Mouse (Mus musculus) heart, adult 2 months (tissue): ENCODE measurements around the gene Sdsl.

Experiments used
- CTCF ChIP-seq: fragments of 200-600 bp; IDR thresholded peaks from 2 replicates; pipeline ENCODE4 v1.8.1; 2022; ENCODE audit warnings: antibody characterized with exemption, mild to moderate bottlenecking, moderate library complexity
- EP300 ChIP-seq: fragments of 200-500 bp; IDR thresholded peaks from 2 replicates; pipeline ENCODE4 v1.6.1; 2011; ENCODE audit warnings: low read depth, low read length, control low read depth; ENCODE audit not compliant: insufficient read depth
- POLR2A ChIP-seq: fragments of 200-500 bp; IDR thresholded peaks from 2 replicates; pipeline ENCODE4 v1.6.1; 2011; ENCODE audit warnings: mild to moderate bottlenecking, low read depth, low read length, control low read depth; ENCODE audit not compliant: insufficient read depth

DNA sequence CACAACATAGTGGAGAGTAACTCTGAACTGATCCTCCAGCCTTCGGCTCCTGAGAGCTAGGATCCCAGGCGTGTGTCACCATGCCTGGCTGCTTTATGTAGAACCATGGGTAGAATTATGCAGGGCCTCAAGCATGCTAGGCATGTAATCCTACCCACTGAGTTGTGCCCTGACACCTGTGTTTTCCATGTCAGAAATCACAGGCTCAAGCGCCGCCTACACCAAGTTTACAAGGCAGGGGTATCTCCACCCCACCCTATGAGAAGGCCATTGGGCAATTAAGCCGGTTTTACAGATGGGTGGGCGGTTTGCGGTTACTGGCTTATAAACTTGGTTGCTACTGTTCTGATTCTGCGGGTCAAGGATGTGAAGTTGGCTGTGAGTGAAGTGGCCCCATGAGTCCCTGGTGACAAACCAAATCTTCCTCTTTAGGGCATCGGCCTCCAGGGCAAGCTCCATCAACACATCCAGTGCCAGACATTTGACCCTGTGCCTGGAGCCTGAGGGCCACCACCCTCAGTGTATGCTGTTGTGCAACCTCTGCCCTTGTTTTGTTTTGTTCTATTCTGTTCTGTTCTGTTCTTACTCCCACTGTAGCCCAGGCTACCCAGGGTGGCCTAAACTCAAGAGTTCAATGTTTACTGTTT, 41.5 kb upstream of the Sdsl start:
- TF ChIP-seq POLR2A (no peak), CTCF (no peak), EP300 (no peak)
